Mouse (Mus musculus) hindbrain, embryonic 16.5 days (tissue): Measurements from ENCODE around the gene Epb41l2. TPM values are rescaled to one million over a fixed set of nuclear protein-coding genes. Genes with fewer than 3 reads are reported as not detected.

Experiments
- ATAC-seq: fragments of 200-750 bp; cut with Nextera tagmentation; 2 replicates; pipeline ENCODE4 v1.8.0; 2017; ENCODE audit warnings: moderate TSS enrichment, moderate library complexity
- H3K27ac ChIP-seq: fragments of 300-500 bp; sonication (generic); 2 replicates; pipeline ENCODE4 v1.5.1; 2014; ENCODE audit warnings: low read depth, mild to moderate bottlenecking, control low read depth, low read length, moderate library complexity
- H3K27me3 ChIP-seq: fragments of 300-500 bp; sonication (generic); replicated peaks from 2 replicates; pipeline ENCODE4 v1.6.1; 2014; ENCODE audit warnings: low read length; ENCODE audit not compliant: control insufficient read depth, insufficient read depth
- H3K36me3 ChIP-seq: fragments of 300-500 bp; sonication (generic); 2 replicates; pipeline ENCODE4 v1.6.1; 2014; ENCODE audit warnings: mild to moderate bottlenecking, low read length, moderate library complexity, mixed read lengths; ENCODE audit not compliant: control insufficient read depth, insufficient read depth
- H3K4me1 ChIP-seq: fragments of 300-500 bp; sonication (generic); 2 replicates; pipeline ENCODE4 v1.6.1; 2014; ENCODE audit warnings: low read depth, low read length; ENCODE audit not compliant: control insufficient read depth, insufficient read depth
- H3K4me2 ChIP-seq: fragments of 300-500 bp; sonication (generic); 2 replicates; pipeline ENCODE4 v1.6.1; 2014; ENCODE audit warnings: mild to moderate bottlenecking, low read length, control low read depth, moderate library complexity
- H3K4me3 ChIP-seq: fragments of 300-500 bp; sonication (generic); 2 replicates; pipeline ENCODE4 v1.5.1; 2014; ENCODE audit warnings: mild to moderate bottlenecking, low read length, control low read depth, moderate library complexity
- H3K9ac ChIP-seq: fragments of 300-500 bp; sonication (generic); 2 replicates; pipeline ENCODE4 v1.6.1; 2014; ENCODE audit warnings: low read depth, mild to moderate bottlenecking, control low read depth, low read length, moderate library complexity
- H3K9me3 ChIP-seq: fragments of 300-500 bp; sonication (generic); 2 replicates; pipeline ENCODE4 v1.6.1; 2014; ENCODE audit warnings: mild to moderate bottlenecking, low read length, moderate library complexity; ENCODE audit not compliant: control insufficient read depth
- WGBS: fragments of 180-500 bp; shearing (Covaris S2); extraction: QIAGEN DNeasy Blood & Tissue Kit; methylation state at CpG from one replicate; pipeline ENCODE4 v1.1.7; 2014; 5-methylcytosine and 5-hydroxymethylcytosine counted together
- polyA plus RNA-seq: library from polyadenylated mRNA; unstranded; fragments of >200 nt; fragmentation: Nextera tagmentation; extraction: Ambion mirVana; gene quantifications from 2 replicates; pipeline ENCODE4 v1.2.1, GENCODE M21; 2015

Epb41l2 gene
- polyA plus RNA-seq: 30.0 and 35.1 TPM in 2 replicates

DNA sequence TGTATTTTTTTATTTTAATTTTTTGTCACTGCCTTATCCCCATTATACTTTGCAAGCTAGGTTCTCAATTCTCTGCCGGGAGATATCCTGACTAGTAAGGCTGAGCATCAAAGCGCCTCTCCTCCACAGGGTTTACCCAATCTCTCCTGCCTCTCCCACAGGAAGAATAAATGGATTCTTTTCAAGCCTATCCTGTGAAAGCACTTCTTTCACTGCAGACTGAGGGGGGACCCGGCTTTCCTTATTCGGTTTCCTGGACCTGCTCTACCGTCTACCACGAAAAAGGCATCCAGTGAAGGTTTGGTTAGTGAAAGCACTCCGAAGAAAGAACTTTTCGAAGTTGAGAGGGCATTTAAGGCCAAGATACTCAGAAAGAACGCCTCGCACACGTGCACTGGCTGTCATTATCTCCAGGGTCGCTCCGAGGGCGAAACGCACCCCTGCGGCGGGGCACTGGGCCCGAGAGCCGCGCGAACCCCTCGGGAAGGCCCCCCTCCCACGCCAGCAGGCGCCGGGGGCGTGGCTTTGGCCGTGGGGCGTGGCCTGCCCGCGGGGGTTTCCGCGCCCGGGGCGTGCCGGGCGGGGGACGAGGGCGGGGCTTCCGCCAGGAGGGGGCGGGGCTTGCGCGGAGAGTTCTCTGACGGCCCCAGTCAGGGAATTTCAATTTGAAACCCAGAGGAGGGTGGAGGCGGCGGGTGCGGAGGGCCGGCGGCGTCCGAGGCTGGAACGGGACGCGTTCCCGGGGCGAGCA is at the start of gene Epb41l2:
Gene Epb41l2, plus strand, starts transcription at position 591 of the 751 bp plus-strand sequence.
- Histone ChIP-seq H3K4me3 (peak within 1 kb of the TSS; percentile 90), H3K4me2 (peak within 1 kb of the TSS; percentile 83), H3K4me1 (peaks cover 2% of the 10 kb centered on the region; the same call in 1 of the 2 replicates), H3K9ac (peak within 1 kb of the TSS; percentile 87), H3K36me3 (no peaks in the 10 kb centered on the region), H3K9me3 (no peaks in the 10 kb centered on the region), H3K27ac (peak within 1 kb of the TSS; percentile 67), H3K27me3 (no peaks in the 10 kb centered on the region)
- peak; percentile 92 for ATAC-seq
- under 1% methylated on average over 46 of the region's 55 CpGs for WGBS

DNA sequence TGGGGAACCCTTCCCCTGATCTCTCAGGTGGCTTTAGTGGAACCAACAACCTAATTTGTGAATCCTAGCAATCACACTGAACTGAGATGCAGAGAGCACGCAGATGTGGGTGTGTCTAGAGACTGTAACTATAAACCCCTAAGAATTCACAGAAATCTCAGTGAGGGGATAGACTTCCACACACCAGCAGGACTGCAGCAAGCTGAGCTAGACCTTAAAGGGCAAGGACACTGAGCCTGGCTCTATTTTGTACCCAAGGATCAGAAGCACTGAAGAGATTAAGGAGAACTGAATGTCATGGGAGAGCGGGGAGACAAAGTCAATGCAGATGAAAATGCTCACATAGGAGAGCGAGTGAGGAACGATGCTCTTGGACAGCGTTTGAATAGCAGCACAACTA is 49.6 kb upstream of the Epb41l2 start:
- no peak for ATAC-seq
- H3K4me2 ChIP-seq: no peak overlapping the region

DNA sequence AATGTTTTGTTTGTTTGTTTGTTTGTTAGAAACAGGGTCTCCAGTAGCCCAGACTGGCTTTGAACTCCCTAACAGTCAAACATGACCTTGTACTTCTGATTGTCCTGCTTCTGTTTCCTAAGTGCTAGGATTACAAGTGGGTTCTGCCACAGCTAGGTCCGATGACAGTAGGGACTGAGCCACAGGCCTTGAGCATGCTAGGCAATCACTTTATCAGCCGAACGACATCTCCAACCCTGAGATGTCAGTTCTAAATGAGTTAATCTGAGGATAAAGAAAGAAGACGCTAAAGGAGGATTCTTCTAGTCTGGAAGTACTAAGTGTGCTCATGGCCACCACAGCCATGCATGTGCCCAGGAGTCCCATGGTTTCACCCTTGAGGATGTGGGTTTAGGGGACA is 48.9 kb upstream of the Epb41l2 start:
- ATAC-seq: no peak
- no peak overlapping the region for H3K4me2 ChIP-seq
- peaks cover 3% of the 10 kb centered on the region; the same call in 1 of the 2 replicates for H3K4me1 ChIP-seq
- 82% methylated on average over 4 of the region's 4 CpGs for WGBS
- H3K36me3 ChIP-seq: no peaks in the 10 kb centered on the region
- no peaks in the 10 kb centered on the region for H3K9me3 ChIP-seq
- no peak overlapping the region for H3K27ac ChIP-seq
- no peaks in the 10 kb centered on the region for H3K27me3 ChIP-seq
- H3K9ac ChIP-seq: no peak overlapping the region
- no peak overlapping the region for H3K4me3 ChIP-seq

More for the DNA sequence above, 49.6 kb upstream of the Epb41l2 start:
- no peaks in the 10 kb centered on the region for H3K9me3 ChIP-seq
- no peaks in the 10 kb centered on the region for H3K36me3 ChIP-seq
- no peaks in the 10 kb centered on the region for H3K27me3 ChIP-seq
- no peak overlapping the region for H3K27ac ChIP-seq
- peaks cover 3% of the 10 kb centered on the region; the same call in 1 of the 2 replicates for H3K4me1 ChIP-seq
- no peak overlapping the region for H3K9ac ChIP-seq
- no peak overlapping the region for H3K4me3 ChIP-seq
- 90% methylated on average over 5 of the region's 5 CpGs for WGBS

GRCm38 (mm10) chr10:25311554-25312212 is 47.9 kb upstream of the Epb41l2 start:
- no peaks in the 10 kb centered on the region for H3K9me3 ChIP-seq
- ATAC-seq: peak; percentile 71
- no peak overlapping the region for H3K9ac ChIP-seq
- peaks cover 3% of the 10 kb centered on the region; the same call in 1 of the 2 replicates for H3K4me1 ChIP-seq
- H3K4me2 ChIP-seq: no peak overlapping the region
- no peak overlapping the region for H3K27ac ChIP-seq
- H3K36me3 ChIP-seq: no peaks in the 10 kb centered on the region
- WGBS: 25% methylated on average over 9 of the region's 9 CpGs
- no peak overlapping the region for H3K4me3 ChIP-seq
- no peaks in the 10 kb centered on the region for H3K27me3 ChIP-seq

GRCm38 (mm10) chr10:25313856-25314584 is 45.6 kb upstream of the Epb41l2 start:
- no peak overlapping the region for H3K27ac ChIP-seq
- H3K4me3 ChIP-seq: no peak overlapping the region
- ATAC-seq: no peak
- H3K36me3 ChIP-seq: no peaks in the 10 kb centered on the region
- no peaks in the 10 kb centered on the region for H3K9me3 ChIP-seq
- H3K4me2 ChIP-seq: peak overlapping the region; percentile 11; the same call in 1 of the 2 replicates
- WGBS: 21% methylated on average over 17 of the region's 17 CpGs
- H3K4me1 ChIP-seq: peaks cover 3% of the 10 kb centered on the region; the same call in 1 of the 2 replicates
- H3K27me3 ChIP-seq: no peaks in the 10 kb centered on the region
- 0 out of 2 replicates have a peak overlapping the region, but pooled peaks have one; percentile 2 for H3K9ac ChIP-seq

- Histone ChIP-seq H3K9me3 (no peaks in the 10 kb centered on the region), H3K4me2 (no peak overlapping the region), H3K4me3 (no peak overlapping the region), H3K9ac (no peak overlapping the region), H3K27ac (no peak overlapping the region), H3K4me1 (no peaks in the 10 kb centered on the region), H3K36me3 (no peaks in the 10 kb centered on the region), H3K27me3 (no peaks in the 10 kb centered on the region)
- 0 out of 2 replicates have a peak, but pooled peaks have one; percentile 45 for ATAC-seq
These were observed 41.9 kb upstream of the Epb41l2 start for GRCm38 (mm10) chr10:25317665-25318064.

GRCm38 (mm10) chr10:25318405-25318804 is 41.2 kb upstream of the Epb41l2 start:
- Histone ChIP-seq H3K9ac (no peak overlapping the region), H3K4me1 (no peaks in the 10 kb centered on the region), H3K27ac (no peak overlapping the region), H3K4me3 (no peak overlapping the region), H3K4me2 (no peak overlapping the region), H3K36me3 (no peaks in the 10 kb centered on the region), H3K27me3 (no peaks in the 10 kb centered on the region), H3K9me3 (no peaks in the 10 kb centered on the region)
- WGBS: 85% methylated on average over 5 of the region's 5 CpGs
- no peak for ATAC-seq

DNA sequence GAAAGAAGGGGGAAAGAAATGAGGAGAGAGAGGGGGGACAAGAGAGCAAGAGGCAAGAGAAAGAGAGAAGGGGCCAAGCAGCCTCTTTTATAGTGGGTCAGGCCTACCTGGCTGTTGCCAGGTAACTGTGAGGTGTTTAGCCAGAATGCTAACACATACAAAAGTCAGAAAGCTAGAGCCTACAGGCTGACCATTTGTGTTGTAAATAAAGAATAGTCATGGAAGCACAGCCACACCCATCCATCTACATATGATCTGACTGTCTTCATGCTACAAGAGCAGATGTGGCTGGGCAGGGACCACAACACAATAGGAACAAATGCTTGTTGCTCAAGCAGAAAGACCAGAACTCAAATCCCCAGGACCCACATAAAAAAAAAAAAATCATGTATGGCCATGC is 40.1 kb upstream of the Epb41l2 start:
- H3K9ac ChIP-seq: no peak overlapping the region
- no peak overlapping the region for H3K4me3 ChIP-seq
- H3K9me3 ChIP-seq: no peaks in the 10 kb centered on the region
- H3K4me2 ChIP-seq: no peak overlapping the region
- ATAC-seq: no peak
- no peaks in the 10 kb centered on the region for H3K4me1 ChIP-seq
- H3K36me3 ChIP-seq: no peaks in the 10 kb centered on the region
- H3K27me3 ChIP-seq: no peaks in the 10 kb centered on the region
- H3K27ac ChIP-seq: no peak overlapping the region

DNA sequence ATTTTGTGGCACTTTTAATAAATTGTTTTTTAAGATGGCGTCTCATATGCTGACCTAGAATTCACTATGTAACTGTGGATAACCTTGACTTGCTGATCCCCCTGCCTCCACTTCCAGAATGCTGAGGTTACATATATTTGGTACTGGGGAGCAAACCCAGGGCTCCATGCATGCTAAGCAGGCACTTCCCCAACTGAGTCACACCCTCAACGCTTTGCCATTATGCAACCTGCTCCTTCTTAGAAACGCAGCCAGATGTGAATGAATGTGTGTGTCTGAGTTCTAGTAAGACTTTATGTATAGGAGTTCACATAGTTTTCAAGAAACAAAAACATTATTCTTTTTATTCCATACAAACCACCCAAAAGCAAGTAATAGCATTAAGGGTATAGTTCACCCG is 38.4 kb upstream of the Epb41l2 start:
- no peak overlapping the region for H3K4me2 ChIP-seq
- WGBS: 86% methylated on average over 4 of the region's 4 CpGs

More for the DNA sequence above, 38.4 kb upstream of the Epb41l2 start:
- no peaks in the 10 kb centered on the region for H3K4me1 ChIP-seq
- no peaks in the 10 kb centered on the region for H3K27me3 ChIP-seq
- no peaks in the 10 kb centered on the region for H3K36me3 ChIP-seq
- ATAC-seq: no peak
- no peak overlapping the region for H3K27ac ChIP-seq
- no peaks in the 10 kb centered on the region for H3K9me3 ChIP-seq
- H3K4me3 ChIP-seq: no peak overlapping the region
- no peak overlapping the region for H3K9ac ChIP-seq
